Mouse (Mus musculus): ENCODE results near the gene Pim3.

- TF ChIP-seq CTCF (conservative IDR thresholded peaks at IDR 0.05; ENCODE audit: insufficient read depth, insufficient read length, low read depth, low read length) (0 out of 2 replicates have a peak, but pooled peaks have one; percentile 19), POLR2A (IDR thresholded peaks at IDR 0.05; ENCODE audit: low read depth, low read length) (no peak)
Observed at GRCm38 (mm10) chr15:88829791-88830440, 32.1 kb upstream of the Pim3 start.
